Mouse (Mus musculus): ENCODE results near the gene Map3k12. TPM values are rescaled to one million over a fixed set of nuclear protein-coding genes. Genes with fewer than 3 reads are reported as not detected.

Gene Map3k12
- total RNA-seq, 1 experiment from 2014 or later, result 0.93 TPM

GRCm38 (mm10) chr15:102506464-102506830, 10.4 kb downstream of the Map3k12 start:
- no peak for ATAC-seq (ENCODE audit: extremely low read depth, insufficient number of reproducible peaks, low FRiP score, poor library complexity, severe bottlenecking)

- ATAC-seq (ENCODE audit: extremely low read depth, insufficient number of reproducible peaks, low FRiP score, poor library complexity, severe bottlenecking), result no peak
Observed at GRCm38 (mm10) chr15:102505770-102506463, 10.9 kb downstream of the Map3k12 start.

GRCm38 (mm10) chr15:102505073-102505769, 11.6 kb downstream of the Map3k12 start:
- no peak for ATAC-seq (ENCODE audit: extremely low read depth, insufficient number of reproducible peaks, low FRiP score, poor library complexity, severe bottlenecking)

GRCm38 (mm10) chr15:102503924-102504782, 12.7 kb downstream of the Map3k12 start:
- no peak for ATAC-seq (ENCODE audit: extremely low read depth, insufficient number of reproducible peaks, low FRiP score, poor library complexity, severe bottlenecking)

GRCm38 (mm10) chr15:102503447-102503846, 13.4 kb downstream of the Map3k12 start, which contains the start of gene Gm10337:
Gene Gm10337, plus strand, starts transcription at chr15:102503722.
- no peak for ATAC-seq (ENCODE audit: extremely low read depth, insufficient number of reproducible peaks, low FRiP score, poor library complexity, severe bottlenecking)

- no peak for ATAC-seq (ENCODE audit: extremely low read depth, insufficient number of reproducible peaks, low FRiP score, poor library complexity, severe bottlenecking)
Observed at GRCm38 (mm10) chr15:102502254-102502840, 14.5 kb downstream of the Map3k12 start.

GRCm38 (mm10) chr15:102501084-102501814, 15.6 kb downstream of the Map3k12 start:
- ATAC-seq (ENCODE audit: extremely low read depth, insufficient number of reproducible peaks, low FRiP score, poor library complexity, severe bottlenecking), result no peak

GRCm38 (mm10) chr15:102500479-102500878, 16.4 kb downstream of the Map3k12 start:
- no peak for ATAC-seq (ENCODE audit: extremely low read depth, insufficient number of reproducible peaks, low FRiP score, poor library complexity, severe bottlenecking)

GRCm38 (mm10) chr15:102499851-102500250, 17.0 kb downstream of the Map3k12 start:
- ATAC-seq (ENCODE audit: extremely low read depth, insufficient number of reproducible peaks, low FRiP score, poor library complexity, severe bottlenecking), result no peak

- no peak for ATAC-seq (ENCODE audit: extremely low read depth, insufficient number of reproducible peaks, low FRiP score, poor library complexity, severe bottlenecking)
Observed at GRCm38 (mm10) chr15:102499370-102499769, 17.5 kb downstream of the Map3k12 start.

GRCm38 (mm10) chr15:102498322-102498721, 18.5 kb downstream of the Map3k12 start:
- ATAC-seq (ENCODE audit: extremely low read depth, insufficient number of reproducible peaks, low FRiP score, poor library complexity, severe bottlenecking), result no peak

GRCm38 (mm10) chr15:102487664-102488063, 29.2 kb downstream of the Map3k12 start:
- ATAC-seq (ENCODE audit: extremely low read depth, insufficient number of reproducible peaks, low FRiP score, poor library complexity, severe bottlenecking), result no peak

- ATAC-seq (ENCODE audit: extremely low read depth, insufficient number of reproducible peaks, low FRiP score, poor library complexity, severe bottlenecking), result no peak
Observed at GRCm38 (mm10) chr15:102485853-102486252, 31.0 kb downstream of the Map3k12 start.

GRCm38 (mm10) chr15:102483136-102483535, 33.7 kb downstream of the Map3k12 start:
- no peak for ATAC-seq (ENCODE audit: extremely low read depth, insufficient number of reproducible peaks, low FRiP score, poor library complexity, severe bottlenecking)

- ATAC-seq (ENCODE audit: extremely low read depth, insufficient number of reproducible peaks, low FRiP score, poor library complexity, severe bottlenecking), result no peak
Observed at GRCm38 (mm10) chr15:102474520-102474919, 42.3 kb downstream of the Map3k12 start.

- no peak for ATAC-seq (ENCODE audit: extremely low read depth, insufficient number of reproducible peaks, low FRiP score, poor library complexity, severe bottlenecking)
Observed at GRCm38 (mm10) chr15:102473246-102473645, 43.6 kb downstream of the Map3k12 start.

GRCm38 (mm10) chr15:102471727-102472126, 45.1 kb downstream of the Map3k12 start:
- ATAC-seq (ENCODE audit: extremely low read depth, insufficient number of reproducible peaks, low FRiP score, poor library complexity, severe bottlenecking), result no peak

- ATAC-seq (ENCODE audit: extremely low read depth, insufficient number of reproducible peaks, low FRiP score, poor library complexity, severe bottlenecking), result no peak
Observed at GRCm38 (mm10) chr15:102471295-102471645, 45.6 kb downstream of the Map3k12 start.

Measured in neutrophil, adult 5-6 weeks (primary cell).